ENCODE assay signal across 28 mouse cellular contexts in genomic region chr7:100506494-100506893, GRCm38 (mm10). TPM values are rescaled to one million over a fixed set of nuclear protein-coding genes. Genes with fewer than 3 reads are reported as not detected.
DNase-seq lines count a peak whose midpoint lies in the region; ATAC-seq and TF ChIP-seq lines count a peak whose summit lies in the region.
"Had no signal": no experiment of that assay in that cellular context is flagged by ENCODE, and none has a peak within 500 bp of the region (broad histone marks: within the 10 kb centered on the region; RNA-seq: fewer than 3 reads in every experiment).

No protein-coding gene starts in this region.

- no peak for DNase-seq in kidney, adult 8-10 months
- no peak for DNase-seq in liver, postnatal 0 days
- DNase-seq in induced T-regulatory cell, adult 2 months (ENCODE audit: low read depth): peak; percentile 21
- DNase-seq in layer of hippocampus, adult 18-20 months (ENCODE audit: low spot score in 2 of 2): no peak
- DNase-seq in hindbrain, embryonic 10.5 days (ENCODE audit: low spot score): no peak
- DNase-seq: adrenal gland, postnatal 10 days; cerebellum, adult 11 months; cerebellum, adult 8-10 months; cerebellum, postnatal 14 days; embryo, embryonic 11 days; gastrocnemius, postnatal 36 days; heart, adult 18-20 months; heart, postnatal 10 days; heart, postnatal 4 days had no signal

- H3K27me3 ChIP-seq in kidney, embryonic 14.5 days (ENCODE audit: control insufficient read depth, insufficient read depth, low read length): no peaks in the 10 kb centered on the region
- no peaks in the 10 kb centered on the region for H3K27me3 ChIP-seq in liver, postnatal 0 days (ENCODE audit: insufficient read depth, low read length)
- H3K27me3 ChIP-seq in liver, embryonic 12.5 days (replicated peaks): peaks cover 28% of the 10 kb centered on the region
- no peaks in the 10 kb centered on the region for H3K27me3 ChIP-seq in hindbrain, embryonic 10.5 days (ENCODE audit: insufficient read depth, poor library complexity, severe bottlenecking)
- H3K27me3 ChIP-seq: embryonic facial prominence, embryonic 15.5 days; hindbrain, embryonic 13.5 days had no signal

- no peak overlapping the region for H3K4me2 ChIP-seq in kidney, embryonic 14.5 days (replicated peaks; ENCODE audit: low read depth, low read length)
- no peak overlapping the region for H3K4me2 ChIP-seq in liver, postnatal 0 days (ENCODE audit: low read depth, low read length)
- no peak overlapping the region for H3K4me2 ChIP-seq in liver, embryonic 12.5 days
- H3K4me2 ChIP-seq: embryonic facial prominence, embryonic 15.5 days; hindbrain, embryonic 13.5 days had no signal

- ATAC-seq in kidney, embryonic 14.5 days (ENCODE audit: low FRiP score, low TSS enrichment): peak; percentile 22; the same call in 1 of the 2 replicates
- no peak for ATAC-seq in liver, postnatal 0 days
- ATAC-seq in liver, embryonic 12.5 days: no peak
- ATAC-seq: forebrain, embryonic 14.5 days had no signal

- H3K4me3 ChIP-seq in kidney, embryonic 14.5 days (ENCODE audit: low read length): no peak overlapping the region
- H3K4me3 ChIP-seq in liver, postnatal 0 days (ENCODE audit: low read depth, low read length): no peak overlapping the region
- no peak overlapping the region for H3K4me3 ChIP-seq in liver, embryonic 12.5 days
- no peak overlapping the region for H3K4me3 ChIP-seq in hindbrain, embryonic 10.5 days
- H3K4me3 ChIP-seq: embryonic facial prominence, embryonic 15.5 days; erythroblast, embryonic 14.5 days; forebrain, embryonic 10.5 days; heart, embryonic 10.5 days; hindbrain, embryonic 13.5 days had no signal

- H3K4me1 ChIP-seq in kidney, embryonic 14.5 days (ENCODE audit: control insufficient read depth, insufficient read depth, low read length): no peaks in the 10 kb centered on the region
- peaks cover 22% of the 10 kb centered on the region for H3K4me1 ChIP-seq in liver, postnatal 0 days (ENCODE audit: insufficient read depth)
- peaks cover 38% of the 10 kb centered on the region for H3K4me1 ChIP-seq in liver, embryonic 12.5 days
- no peaks in the 10 kb centered on the region for H3K4me1 ChIP-seq in hindbrain, embryonic 10.5 days (replicated peaks)
- H3K4me1 ChIP-seq: embryonic facial prominence, embryonic 15.5 days; forebrain, embryonic 10.5 days; hindbrain, embryonic 13.5 days had no signal

- TF ChIP-seq CTCF in liver, postnatal 0 days (IDR thresholded peaks at IDR 0.05; ENCODE audit: low read depth): 0 out of 2 replicates have a peak, but pooled peaks have one; percentile 13

- no peak overlapping the region for H3K9ac ChIP-seq in kidney, embryonic 14.5 days (ENCODE audit: low read depth, low read length)
- H3K9ac ChIP-seq in liver, postnatal 0 days (replicated peaks): no peak overlapping the region
- H3K9ac ChIP-seq in liver, embryonic 12.5 days: no peak overlapping the region
- H3K9ac ChIP-seq: embryonic facial prominence, embryonic 15.5 days; hindbrain, embryonic 13.5 days had no signal

- no peak overlapping the region for H3K27ac ChIP-seq in kidney, embryonic 14.5 days (ENCODE audit: low read depth, low read length)
- H3K27ac ChIP-seq in liver, postnatal 0 days (ENCODE audit: low read depth): no peak overlapping the region
- H3K27ac ChIP-seq in liver, embryonic 12.5 days: no peak overlapping the region
- no peak overlapping the region for H3K27ac ChIP-seq in hindbrain, embryonic 10.5 days
- H3K27ac ChIP-seq: embryonic facial prominence, embryonic 15.5 days; forebrain, embryonic 10.5 days; heart, embryonic 10.5 days; hindbrain, embryonic 13.5 days had no signal

- no peaks in the 10 kb centered on the region for H3K9me3 ChIP-seq in kidney, embryonic 14.5 days (ENCODE audit: control insufficient read depth, low read length)
- H3K9me3 ChIP-seq in liver, postnatal 0 days (ENCODE audit: low read length): no peaks in the 10 kb centered on the region
- no peaks in the 10 kb centered on the region for H3K9me3 ChIP-seq in liver, embryonic 12.5 days (replicated peaks)
- no peaks in the 10 kb centered on the region for H3K9me3 ChIP-seq in hindbrain, embryonic 10.5 days
- H3K9me3 ChIP-seq: embryonic facial prominence, embryonic 15.5 days; forebrain, embryonic 10.5 days; heart, embryonic 10.5 days; hindbrain, embryonic 13.5 days had no signal

- WGBS in kidney, embryonic 14.5 days: 39% methylated on average over 4 of the region's 4 CpGs
- whole genome bisulfite sequencing in liver, postnatal 0 days (ENCODE audit: insufficient replicate concordance): 61% methylated on average over 4 of the region's 4 CpGs
- 64% methylated on average over 4 of the region's 4 CpGs for WGBS in liver, embryonic 12.5 days (ENCODE audit: insufficient replicate concordance)
- 79% methylated on average over 4 of the region's 4 CpGs for WGBS in hindbrain, embryonic 10.5 days

- H3K36me3 ChIP-seq in kidney, embryonic 14.5 days (ENCODE audit: control insufficient read depth, insufficient read depth, low read length): no peaks in the 10 kb centered on the region
- H3K36me3 ChIP-seq in liver, postnatal 0 days (replicated peaks; ENCODE audit: insufficient read depth, low read length): no peaks in the 10 kb centered on the region
- no peaks in the 10 kb centered on the region for H3K36me3 ChIP-seq in liver, embryonic 12.5 days
- H3K36me3 ChIP-seq in hindbrain, embryonic 10.5 days: no peaks in the 10 kb centered on the region
- H3K36me3 ChIP-seq: embryonic facial prominence, embryonic 15.5 days; forebrain, embryonic 10.5 days; heart, embryonic 10.5 days; hindbrain, embryonic 13.5 days had no signal

- TF ChIP-seq EP300 in liver, postnatal 0 days (IDR thresholded peaks at IDR 0.05; ENCODE audit: low read depth): no peak

RNA-seq across cellular contexts. Expression of gene Dnajb13, which starts 8.3 kb away (rescaled TPM):
- polyA plus RNA-seq in kidney, embryonic 14.5 days (2014; fragmentation: Nextera tagmentation; extraction: Ambion mirVana): 0.19 and 0.46 TPM in 2 replicates
- 1.0 and 1.8 TPM in 2 replicates for polyA plus RNA-seq in liver, postnatal 0 days (2015; fragmentation: Nextera tagmentation; extraction: Ambion mirVana)
- polyA plus RNA-seq in liver, embryonic 12.5 days (2016; fragmentation: Nextera tagmentation; extraction: Ambion mirVana): 2.5 TPM in 2 replicates
- total RNA-seq in layer of hippocampus, adult 18-20 months (2021): under 1 TPM; 0.36 to 0.77 TPM
- polyA plus RNA-seq in hindbrain, embryonic 10.5 days (2016; fragmentation: Nextera tagmentation; extraction: Ambion mirVana): 1.9 and 9.2 TPM in 2 replicates
- total RNA-seq: gastrocnemius, postnatal 36 days; heart, postnatal 10 days; heart, postnatal 4 days had no signal
- polyA plus RNA-seq: erythroblast, embryonic 14.5 days; heart, embryonic 14.5 days had no signal

RNA-seq across cellular contexts. Expression of gene Ucp2, which starts 13.4 kb away (rescaled TPM):
- polyA plus RNA-seq in kidney, embryonic 14.5 days (2014; fragmentation: Nextera tagmentation; extraction: Ambion mirVana): 156 and 193 TPM in 2 replicates
- 530 and 545 TPM in 2 replicates for polyA plus RNA-seq in liver, postnatal 0 days (2015; fragmentation: Nextera tagmentation; extraction: Ambion mirVana)
- 814 and 842 TPM in 2 replicates for polyA plus RNA-seq in liver, embryonic 12.5 days (2016; fragmentation: Nextera tagmentation; extraction: Ambion mirVana)
- total RNA-seq in layer of hippocampus, adult 18-20 months (2021): 10 to 100 TPM; 60.5 to 73.3 TPM
- polyA plus RNA-seq in hindbrain, embryonic 10.5 days (2016; fragmentation: Nextera tagmentation; extraction: Ambion mirVana): 122 and 123 TPM in 2 replicates

RNA-seq across cellular contexts. Expression of gene Coa4, which starts 30.4 kb away (rescaled TPM):
- polyA plus RNA-seq in kidney, embryonic 14.5 days (2014; fragmentation: Nextera tagmentation; extraction: Ambion mirVana): 23.8 and 27.1 TPM in 2 replicates
- 11.9 and 12.4 TPM in 2 replicates for polyA plus RNA-seq in liver, postnatal 0 days (2015; fragmentation: Nextera tagmentation; extraction: Ambion mirVana)
- polyA plus RNA-seq in liver, embryonic 12.5 days (2016; fragmentation: Nextera tagmentation; extraction: Ambion mirVana): 15.1 and 18.1 TPM in 2 replicates
- total RNA-seq in layer of hippocampus, adult 18-20 months (2021): 1 to 10 TPM; 8.0 TPM
- 20.4 and 23.3 TPM in 2 replicates for polyA plus RNA-seq in hindbrain, embryonic 10.5 days (2016; fragmentation: Nextera tagmentation; extraction: Ambion mirVana)

RNA-seq across cellular contexts. Expression of gene Ucp3, which starts 33.7 kb away (rescaled TPM):
- 0.08 TPM in 1 of 2 replicates, not detected in the other for polyA plus RNA-seq in kidney, embryonic 14.5 days (2014; fragmentation: Nextera tagmentation; extraction: Ambion mirVana)
- polyA plus RNA-seq in liver, postnatal 0 days (2015; fragmentation: Nextera tagmentation; extraction: Ambion mirVana): 0.08 and 0.21 TPM in 2 replicates
- polyA plus RNA-seq in liver, embryonic 12.5 days (2016; fragmentation: Nextera tagmentation; extraction: Ambion mirVana): 0.10 TPM in 1 of 2 replicates, not detected in the other
- 1 to 10 TPM; 1.9 to 2.8 TPM for total RNA-seq in layer of hippocampus, adult 18-20 months (2021)
- 0.09 TPM in 1 of 2 replicates, not detected in the other for polyA plus RNA-seq in hindbrain, embryonic 10.5 days (2016; fragmentation: Nextera tagmentation; extraction: Ambion mirVana)
- total RNA-seq: common myeloid progenitor, adult 5-6 weeks; ES-E14 had no signal
- polyA plus RNA-seq: brain, embryonic 14.5 days; C2C12; embryonic facial prominence, embryonic 11.5 days; erythroblast, embryonic 14.5 days; forebrain, embryonic 10.5 days; forebrain, embryonic 14.5 days; hindbrain, embryonic 13.5 days had no signal
